9 mouse cellular contexts compared by ENCODE assay signal in the genomic region with DNA sequence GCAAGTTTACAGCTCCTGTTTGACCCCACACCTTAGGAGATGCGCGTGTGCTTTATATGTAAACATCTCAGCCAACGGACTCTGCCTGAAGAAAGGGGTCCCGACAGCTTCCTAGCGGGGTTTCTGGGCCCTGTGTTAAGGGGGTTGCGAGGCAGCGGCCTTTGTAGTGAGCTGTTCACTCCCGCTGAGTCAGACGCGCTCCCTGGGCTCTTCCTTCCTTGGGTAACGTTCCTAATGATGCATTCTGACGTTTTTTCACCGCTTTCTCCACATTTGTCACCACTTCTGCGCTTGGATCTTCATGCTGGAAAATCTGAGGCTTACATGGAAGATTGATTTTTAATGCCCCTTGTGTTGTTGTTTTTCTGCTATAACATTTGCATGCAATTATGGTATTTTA. TPM values are rescaled to one million over a fixed set of nuclear protein-coding genes. Genes with fewer than 3 reads are reported as not detected.
A peak's percentile ranks its signal among the peaks of the same experiment; 100 is the strongest.
DNase-seq lines count a peak whose midpoint lies in the region; ATAC-seq and TF ChIP-seq lines count a peak whose summit lies in the region.
"Had no signal": no experiment of that assay in that cellular context is flagged by ENCODE, and none has a peak within 500 bp of the region (broad histone marks: within the 10 kb centered on the region; RNA-seq: fewer than 3 reads in every experiment).

No protein-coding gene starts in this region.

- 0 out of 2 replicates have a peak, but pooled peaks cover 21% of the 10 kb centered on the region for H3K27me3 ChIP-seq in heart, embryonic 12.5 days (replicated peaks)
- H3K27me3 ChIP-seq in embryonic facial prominence, embryonic 12.5 days, result peaks cover 5% of the 10 kb centered on the region; the same call in 1 of the 2 replicates
- no peaks in the 10 kb centered on the region for H3K27me3 ChIP-seq in hindbrain, postnatal 0 days (ENCODE audit: insufficient read depth, low read length)
- H3K27me3 ChIP-seq in midbrain, embryonic 15.5 days (replicated peaks), result no peaks in the 10 kb centered on the region

- peak overlapping the region; percentile 43; the same call in 1 of the 2 replicates for H3K9ac ChIP-seq in heart, embryonic 12.5 days
- no peak overlapping the region for H3K9ac ChIP-seq in embryonic facial prominence, embryonic 12.5 days
- no peak overlapping the region for H3K9ac ChIP-seq in hindbrain, postnatal 0 days (replicated peaks; ENCODE audit: low read length)
- no peak overlapping the region for H3K9ac ChIP-seq in midbrain, embryonic 15.5 days

- no peak overlapping the region for H3K27ac ChIP-seq in heart, embryonic 12.5 days (ENCODE audit: poor library complexity, severe bottlenecking)
- 0 out of 2 replicates have a peak overlapping the region, but pooled peaks have one; percentile 31 for H3K27ac ChIP-seq in embryonic facial prominence, embryonic 12.5 days
- no peak overlapping the region for H3K27ac ChIP-seq in hindbrain, postnatal 0 days
- no peak overlapping the region for H3K27ac ChIP-seq in midbrain, embryonic 15.5 days

- H3K4me3 ChIP-seq in heart, embryonic 12.5 days, result peak overlapping the region; percentile 32
- H3K4me3 ChIP-seq in embryonic facial prominence, embryonic 12.5 days, result no peak overlapping the region; the same call in 1 of the 2 replicates
- H3K4me3 ChIP-seq in hindbrain, postnatal 0 days (ENCODE audit: low read length), result no peak overlapping the region
- H3K4me3 ChIP-seq in midbrain, embryonic 15.5 days, result peak overlapping the region; percentile 11; the same call in 1 of the 2 replicates

- peak overlapping the region; percentile 74 for H3K4me2 ChIP-seq in heart, embryonic 12.5 days
- H3K4me2 ChIP-seq in embryonic facial prominence, embryonic 12.5 days (replicated peaks), result peak overlapping the region; percentile 33
- H3K4me2 ChIP-seq in hindbrain, postnatal 0 days (ENCODE audit: low read depth, low read length), result peak overlapping the region; percentile 23
- peak overlapping the region; percentile 40 for H3K4me2 ChIP-seq in midbrain, embryonic 15.5 days

- peaks cover 13% of the 10 kb centered on the region for H3K36me3 ChIP-seq in heart, embryonic 12.5 days
- 0 out of 2 replicates have a peak, but pooled peaks cover 6% of the 10 kb centered on the region for H3K36me3 ChIP-seq in embryonic facial prominence, embryonic 12.5 days
- no peaks in the 10 kb centered on the region for H3K36me3 ChIP-seq in hindbrain, postnatal 0 days (ENCODE audit: insufficient read depth, low read length)
- no peaks in the 10 kb centered on the region for H3K36me3 ChIP-seq in midbrain, embryonic 15.5 days (replicated peaks)

- H3K9me3 ChIP-seq in heart, embryonic 12.5 days (replicated peaks), result no peaks in the 10 kb centered on the region
- H3K9me3 ChIP-seq in embryonic facial prominence, embryonic 12.5 days, result no peaks in the 10 kb centered on the region
- no peaks in the 10 kb centered on the region for H3K9me3 ChIP-seq in hindbrain, postnatal 0 days (ENCODE audit: low read length)
- H3K9me3 ChIP-seq in midbrain, embryonic 15.5 days, result no peaks in the 10 kb centered on the region

- DNase-seq in heart, adult 11 months, result no peak
- DNase-seq in hindbrain, postnatal 0 days (ENCODE audit: low spot score), result no peak
- no peak for DNase-seq in spleen, adult 18-20 months

- no peak for TF ChIP-seq CTCF in hindbrain, postnatal 0 days (IDR thresholded peaks at IDR 0.05; ENCODE audit: low read depth)

- peaks cover 8% of the 10 kb centered on the region for H3K4me1 ChIP-seq in heart, embryonic 12.5 days (replicated peaks)
- no peaks in the 10 kb centered on the region for H3K4me1 ChIP-seq in embryonic facial prominence, embryonic 12.5 days
- no peaks in the 10 kb centered on the region for H3K4me1 ChIP-seq in hindbrain, postnatal 0 days (ENCODE audit: insufficient read depth, low read length)
- peaks cover 7% of the 10 kb centered on the region for H3K4me1 ChIP-seq in midbrain, embryonic 15.5 days

- 3% methylated on average over 14 of the region's 14 CpGs for WGBS in heart, embryonic 12.5 days
- WGBS in embryonic facial prominence, embryonic 12.5 days, result 5% methylated on average over 14 of the region's 14 CpGs
- WGBS in hindbrain, postnatal 0 days, result 5% methylated on average over 14 of the region's 14 CpGs
- 4% methylated on average over 14 of the region's 14 CpGs for WGBS in midbrain, embryonic 15.5 days

- ATAC-seq in heart, embryonic 12.5 days (ENCODE audit: insufficient number of reproducible peaks, low FRiP score), result no peak
- ATAC-seq in embryonic facial prominence, embryonic 12.5 days (ENCODE audit: insufficient number of reproducible peaks, insufficient read depth, low FRiP score, low TSS enrichment), result no peak
- no peak for ATAC-seq in hindbrain, postnatal 0 days
- ATAC-seq in midbrain, embryonic 15.5 days (replicated peaks), result no peak
- ATAC-seq in activated CD4-positive, CD25-positive, alpha-beta regulatory T cell, adult 4 months, result no peak
- ATAC-seq in monocyte, adult 5-6 weeks (replicated peaks; ENCODE audit: insufficient number of reproducible peaks, low FRiP score, low TSS enrichment, poor library complexity, severe bottlenecking), result no peak
- ATAC-seq: CD4-positive, CD25-positive, alpha-beta regulatory T cell, adult 4 months had no signal

RNA-seq across cellular contexts. Expression of a gene that starts 12.7 kb away (rescaled TPM):
- polyA plus RNA-seq in heart, embryonic 12.5 days (2016; fragmentation: Nextera tagmentation; extraction: Ambion mirVana), result 0.19 and 0.47 TPM in 2 replicates
- polyA plus RNA-seq in embryonic facial prominence, embryonic 12.5 days (2016; fragmentation: Nextera tagmentation; extraction: Ambion mirVana), result 23.3 and 26.0 TPM in 2 replicates
- total RNA-seq in hindbrain, postnatal 0 days (2014; rRNA removed), result 2.8 and 11.9 TPM in 2 replicates
- 2.1 and 4.1 TPM in 2 replicates for polyA plus RNA-seq in hindbrain, postnatal 0 days (2015; fragmentation: Nextera tagmentation; extraction: Ambion mirVana)
- polyA plus RNA-seq in midbrain, embryonic 15.5 days (2015; fragmentation: Nextera tagmentation; extraction: Ambion mirVana), result 2.5 TPM in 2 replicates
- not detected for polyA plus RNA-seq in activated CD4-positive, CD25-positive, alpha-beta regulatory T cell, adult 4 months (2017; shearing (Covaris generic))
- total RNA-seq in monocyte, adult 5-6 weeks (2017), result 0.19 TPM in 1 of 3 replicates, not detected in the others
- polyA plus RNA-seq: CD4-positive, CD25-positive, alpha-beta regulatory T cell, adult 4 months had no signal

RNA-seq across cellular contexts. Expression of a gene that starts 54.1 kb away (rescaled TPM):
- 32.5 and 34.2 TPM in 2 replicates for polyA plus RNA-seq in heart, embryonic 12.5 days (2016; fragmentation: Nextera tagmentation; extraction: Ambion mirVana)
- polyA plus RNA-seq in embryonic facial prominence, embryonic 12.5 days (2016; fragmentation: Nextera tagmentation; extraction: Ambion mirVana), result 35.8 and 38.8 TPM in 2 replicates
- total RNA-seq in hindbrain, postnatal 0 days (2014; rRNA removed), result 28.2 and 34.8 TPM in 2 replicates
- polyA plus RNA-seq in hindbrain, postnatal 0 days (2015; fragmentation: Nextera tagmentation; extraction: Ambion mirVana), result 17.5 and 19.4 TPM in 2 replicates
- polyA plus RNA-seq in midbrain, embryonic 15.5 days (2015; fragmentation: Nextera tagmentation; extraction: Ambion mirVana), result 18.4 and 20.0 TPM in 2 replicates
- polyA plus RNA-seq in activated CD4-positive, CD25-positive, alpha-beta regulatory T cell, adult 4 months (2017; shearing (Covaris generic)), result 1 to 10 TPM; 7.0 TPM
- 3.7 to 6.6 TPM (median 4.9 TPM) in 3 replicates for total RNA-seq in monocyte, adult 5-6 weeks (2017)

Comparison
In these comparisons a context has a peak if more than half of its experiments do, and no peak if none do; other contexts are left out.
1. H3K4me2 ChIP-seq: peak in every context shown above with its lines; median percentile 74 in heart, embryonic 12.5 days; 40 in midbrain, embryonic 15.5 days; 33 in embryonic facial prominence, embryonic 12.5 days; 23 in hindbrain, postnatal 0 days.
2. H3K4me3 ChIP-seq: peak in heart, embryonic 12.5 days (single experiment) and midbrain, embryonic 15.5 days (single experiment); none in embryonic facial prominence, embryonic 12.5 days (single experiment) and hindbrain, postnatal 0 days (single experiment).